Comparison of ENCODE assay signal across 2 mouse cellular contexts in the genomic region with DNA sequence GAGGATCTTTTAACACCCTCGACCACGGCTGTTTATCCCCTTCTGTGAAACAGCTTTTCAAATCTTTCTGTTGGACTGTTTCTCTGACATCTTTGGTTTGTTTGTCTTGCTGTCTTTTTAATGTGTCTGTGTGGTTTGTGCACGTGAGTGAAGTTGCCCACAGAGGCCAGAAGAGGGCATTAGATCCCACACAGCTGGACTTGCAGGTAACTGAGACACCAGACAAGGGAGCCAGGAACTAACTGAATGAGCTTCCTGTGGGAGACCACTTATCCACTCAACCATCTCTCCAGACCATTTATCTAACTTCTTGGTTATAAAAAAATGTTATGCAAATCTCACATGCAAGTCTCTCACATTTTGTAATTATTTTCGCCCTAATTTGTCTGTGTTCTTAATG.
TF ChIP-seq lines count a peak whose summit lies in the region.

No protein-coding gene starts in this region.

TF ChIP-seq in CH12.LX, 34 proteins besides CTCF, POLR2A, EP300 and RAD21 (continued from another document):
- TF ChIP-seq BHLHE40 (IDR thresholded peaks at IDR 0.05; ENCODE audit: low read depth, low read length) = 0 out of 2 replicates have a peak, but pooled peaks have one; percentile 19

TF ChIP-seq in MEL, 35 proteins besides CTCF, POLR2A, EP300 and RAD21 (continued from another document):
- TF ChIP-seq GATA1 (IDR thresholded peaks at IDR 0.05; ENCODE audit: low read depth, low read length) (no peak), RCOR1 (IDR thresholded peaks at IDR 0.05; ENCODE audit: low read depth, low read length) (no peak), HCFC1 (IDR thresholded peaks at IDR 0.05; ENCODE audit: low read depth, low read length) (no peak), E2F4 (IDR thresholded peaks at IDR 0.05; ENCODE audit: borderline replicate concordance, low read depth, low read length) (no peak), JUND (IDR thresholded peaks at IDR 0.05; ENCODE audit: low read depth, low read length) (no peak), ZNF384 (IDR thresholded peaks at IDR 0.05; ENCODE audit: low read depth, low read length) (no peak), ETS1 (IDR thresholded peaks at IDR 0.05; ENCODE audit: low read depth, low read length) (no peak), TBP (IDR thresholded peaks at IDR 0.05; ENCODE audit: low read depth, low read length) (no peak), GABPA (IDR thresholded peaks at IDR 0.05; ENCODE audit: low read depth, low read length) (no peak), NELFE (IDR thresholded peaks at IDR 0.05; ENCODE audit: low read depth, low read length) (no peak), NRF1 (IDR thresholded peaks at IDR 0.05; ENCODE audit: insufficient read depth, low read depth, low read length, poor library complexity, severe bottlenecking) (no peak), SIN3A (IDR thresholded peaks at IDR 0.05; ENCODE audit: low read length) (no peak), ZC3H11A (IDR thresholded peaks at IDR 0.05; ENCODE audit: low read depth, low read length) (no peak)
